Mouse (Mus musculus) liver, embryonic 14.5 days (tissue): Measurements from ENCODE around the gene Cc2d1a.

ENCODE experiments used
- CTCF ChIP-seq: IDR thresholded peaks from 2 replicates; pipeline ENCODE4 v1.5.1; 2016; ENCODE audit warnings: antibody characterized with exemption, low read depth, control low read depth
- EP300 ChIP-seq: IDR thresholded peaks from 2 replicates; pipeline ENCODE4 v1.6.1; 2016; ENCODE audit warnings: antibody characterized with exemption, low read depth

GRCm38 (mm10) chr8:84188671-84189070 is 40.9 kb upstream of the Cc2d1a start:
- TF ChIP-seq CTCF (no peak), EP300 (no peak)
